Mouse (Mus musculus) common myeloid progenitor, adult 5-6 weeks (primary cell): ENCODE measurements around the gene Disp2. TPM values are rescaled to one million over a fixed set of nuclear protein-coding genes. Genes with fewer than 3 reads are reported as not detected.

Experiments used
- ATAC-seq: replicated peaks from 2 replicates; pipeline ENCODE4 v1.8.0; 2016; ENCODE audit warnings: low read depth, mild to moderate bottlenecking, moderate TSS enrichment, inconsistent platforms; ENCODE audit not compliant: poor library complexity, severe bottlenecking
- total RNA-seq: library from RNA; stranded (forward); fragments of 200-1000, 187-1606 nt; gene quantifications from 2 replicates; pipeline ENCODE4 v1.2.3, GENCODE M21; 2017

The Disp2 gene
- total RNA-seq, 1 experiment from 2014 or later: not detected

DNA sequence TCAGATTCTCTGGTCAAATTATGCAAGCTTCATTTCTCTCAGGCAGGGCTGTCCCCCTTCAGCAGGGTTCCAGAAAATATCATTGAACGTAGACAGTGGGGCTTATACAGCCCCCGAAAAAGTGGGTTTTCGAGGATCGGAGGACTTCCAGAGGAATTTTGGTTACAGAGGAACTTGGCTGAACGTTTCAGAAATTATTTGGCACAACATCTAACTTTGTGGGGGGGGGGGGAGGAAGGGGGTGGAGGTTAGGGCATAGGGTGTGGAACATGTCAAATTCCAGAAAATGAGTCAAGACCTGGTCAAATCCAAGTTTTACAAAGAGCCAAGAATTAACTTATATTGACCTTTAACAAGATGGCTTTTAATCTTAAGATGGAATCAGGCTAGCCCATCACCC, 49.6 kb downstream of the Disp2 start:
- ATAC-seq: no peak

- ATAC-seq: no peak
Measured at GRCm38 (mm10) chr2:118834061-118834460, 54.5 kb downstream of the Disp2 start.

GRCm38 (mm10) chr2:118835115-118835514, 55.6 kb downstream of the Disp2 start:
- no peak for ATAC-seq

GRCm38 (mm10) chr2:118838330-118838729, 58.8 kb downstream of the Disp2 start:
- no peak for ATAC-seq

DNA sequence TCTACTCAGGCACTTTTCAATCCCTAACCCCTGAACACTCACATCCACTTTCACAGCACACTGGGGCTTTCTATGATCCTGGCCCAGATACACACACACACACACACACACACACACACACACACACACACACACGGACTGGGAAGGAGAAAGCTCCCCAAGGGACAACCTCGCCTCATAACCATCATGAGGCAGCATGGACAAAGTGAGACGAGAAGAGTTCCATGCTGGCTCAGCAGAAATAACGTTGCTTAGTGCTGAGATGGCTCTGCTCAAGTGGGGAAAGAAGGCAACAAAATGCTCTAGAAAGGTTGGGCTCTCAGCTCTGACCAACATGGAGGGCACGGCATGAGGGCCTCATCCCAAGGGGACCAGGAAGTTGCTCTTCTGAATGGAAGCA, 61.7 kb downstream of the Disp2 start:
- ATAC-seq: no peak

DNA sequence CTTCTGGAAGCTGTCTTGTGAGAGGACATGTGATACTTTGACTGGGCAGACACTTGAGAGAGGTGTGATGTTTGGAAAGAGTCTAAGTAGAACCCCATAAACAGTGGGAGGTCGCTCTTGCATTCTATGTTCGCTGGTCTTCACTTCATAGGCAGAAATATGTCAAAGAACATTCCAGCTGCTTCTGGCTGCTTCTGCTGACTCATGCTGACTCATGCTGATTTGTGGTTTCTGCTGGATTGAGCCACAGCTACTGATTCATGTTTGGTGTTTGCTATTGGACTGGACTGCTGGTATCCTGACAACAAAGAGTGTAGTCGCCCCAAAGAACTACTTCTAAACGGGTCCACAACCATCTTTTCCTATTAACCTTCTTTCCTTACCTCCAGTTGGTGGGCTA, 62.3 kb downstream of the Disp2 start:
- ATAC-seq: no peak

- no peak for ATAC-seq
Measured at GRCm38 (mm10) chr2:118844427-118844826, 64.9 kb downstream of the Disp2 start.

GRCm38 (mm10) chr2:118846246-118846645, 66.7 kb downstream of the Disp2 start:
- peak; percentile 39; the same call in 1 of the 2 replicates for ATAC-seq

DNA sequence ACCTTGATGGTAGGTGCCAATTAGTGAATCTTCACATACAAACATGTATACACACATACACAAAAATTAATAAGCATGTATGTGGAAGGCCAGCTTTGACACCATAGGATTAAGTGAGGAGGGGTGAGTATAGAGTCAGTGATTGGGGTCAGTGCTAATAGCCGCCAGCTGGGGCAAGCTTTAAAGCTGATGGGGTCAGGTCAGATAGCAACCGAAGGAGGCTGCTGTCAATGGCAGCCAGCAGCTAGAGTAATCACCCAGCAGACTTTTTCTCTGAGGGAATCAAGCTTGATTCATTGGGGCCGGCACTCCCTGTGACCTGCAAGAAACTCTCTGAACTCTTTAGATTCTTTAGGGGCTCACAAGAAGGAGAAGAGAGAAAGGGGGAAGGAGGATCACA, 72.2 kb downstream of the Disp2 start:
- ATAC-seq: no peak

Other genes with a start within 250 kb of the Disp2 start
- gene Bmf, start 230.0 kb upstream of the Disp2 start, total RNA-seq: 0.37 and 0.44 TPM in 2 replicates
- 103 and 106 TPM in 2 replicates for gene Bub1b, start 181.5 kb upstream of the Disp2 start, total RNA-seq
- 1.1 and 1.7 TPM in 2 replicates for gene Pak6, start 116.4 kb upstream of the Disp2 start, total RNA-seq
- gene Ankrd63, start 75.8 kb upstream of the Disp2 start, total RNA-seq: 0.09 and 0.19 TPM in 2 replicates
- 34.5 and 42.0 TPM in 2 replicates for gene Plcb2, start 51.3 kb upstream of the Disp2 start, total RNA-seq
- gene Inafm2, start 34.0 kb upstream of the Disp2 start, total RNA-seq: 19.8 and 20.5 TPM in 2 replicates
- gene Ccdc9b, start 17.1 kb upstream of the Disp2 start, total RNA-seq: 0.24 and 0.96 TPM in 2 replicates
- gene Phgr1, start 7.0 kb upstream of the Disp2 start, total RNA-seq: not detected in 2 replicates
- 124 and 177 TPM in 2 replicates for gene Knstrn, start 34.3 kb downstream of the Disp2 start, total RNA-seq
- gene Ivd, start 82.2 kb downstream of the Disp2 start, total RNA-seq: 23.8 and 36.2 TPM in 2 replicates
- 5.3 and 8.4 TPM in 2 replicates for gene Bahd1, start 120.7 kb downstream of the Disp2 start, total RNA-seq
- gene Chst14, start 146.8 kb downstream of the Disp2 start, total RNA-seq: 2.9 and 3.9 TPM in 2 replicates
- 11.4 and 15.7 TPM in 2 replicates for gene Ccdc32, start 249.7 kb downstream of the Disp2 start, total RNA-seq